Mouse (Mus musculus): Measurements from ENCODE around the gene Trpc3.

DNA sequence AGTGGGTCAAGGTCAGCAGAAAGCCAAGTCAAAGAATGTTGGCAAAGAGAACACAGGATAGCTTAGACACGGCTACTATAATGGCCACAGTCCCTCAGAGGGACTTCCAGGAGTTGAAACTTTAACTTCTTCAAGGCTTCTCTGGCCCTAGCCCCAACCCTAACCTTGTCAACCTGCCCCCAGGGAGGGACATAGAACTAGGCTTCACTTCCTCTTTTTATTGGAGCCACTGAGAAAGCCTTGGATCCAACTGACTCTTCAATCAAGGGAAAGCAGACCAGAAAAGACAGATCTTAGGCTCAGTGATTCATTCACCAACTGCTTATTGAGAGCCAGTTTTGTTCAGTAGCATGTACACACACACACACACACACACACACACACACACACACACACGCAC lies 63.2 kb downstream of the Trpc3 start:
- TF ChIP-seq GATA1 (IDR thresholded peaks at IDR 0.05; ENCODE audit: low read length), result no peak
- TF ChIP-seq TAL1 (IDR thresholded peaks at IDR 0.05; ENCODE audit: low read length), result no peak
